Mouse (Mus musculus): ENCODE measurements around the gene Col25a1.

GRCm38 (mm10) chr3:130387156-130387555 is 255.9 kb downstream of the Col25a1 start:
- TF ChIP-seq CTCF (IDR thresholded peaks at IDR 0.05; ENCODE audit: extremely low read depth, insufficient read depth, insufficient read length, insufficient replicate concordance) (no peak), POLR2A (IDR thresholded peaks at IDR 0.05; ENCODE audit: low read depth, low read length) (no peak)

Data from spleen, adult 2 months (tissue).